Mouse (Mus musculus) stomach, embryonic 16.5 days (tissue): ENCODE measurements at regions not wholly inside any gene's neighbourhood (a gene's known extent, or its start where the extent isn't known, plus 50 kb on each side); places are given as distances from the start of the nearest gene placed in this dataset.

Source experiments
- ATAC-seq: fragments of 200-750 bp; cut with Nextera tagmentation; 2 replicates; pipeline ENCODE4 v1.8.0; 2017; ENCODE audit warnings: moderate number of reproducible peaks, moderate TSS enrichment; ENCODE audit not compliant: insufficient read depth, low FRiP score
- H3K27ac ChIP-seq: fragments of 300-500 bp; sonication (generic); 2 replicates; pipeline ENCODE4 v1.5.1; 2014; ENCODE audit warnings: low read length
- H3K27me3 ChIP-seq: fragments of 300-500 bp; sonication (generic); 2 replicates; pipeline ENCODE4 v1.6.1; 2014; ENCODE audit warnings: low read length, control low read depth, mixed read lengths; ENCODE audit not compliant: control insufficient read depth, insufficient read depth
- H3K36me3 ChIP-seq: fragments of 300-500 bp; sonication (generic); 2 replicates; pipeline ENCODE4 v1.6.1; 2014; ENCODE audit warnings: low read length; ENCODE audit not compliant: control insufficient read depth, insufficient read depth
- H3K4me1 ChIP-seq: fragments of 300-500 bp; sonication (generic); 2 replicates; pipeline ENCODE4 v1.6.1; 2014; ENCODE audit warnings: low read length, control low read depth, mixed read lengths; ENCODE audit not compliant: control insufficient read depth, insufficient read depth
- H3K4me2 ChIP-seq: fragments of 300-500 bp; sonication (generic); 2 replicates; pipeline ENCODE4 v1.6.1; 2014; ENCODE audit warnings: low read depth, low read length, mixed read lengths
- H3K4me3 ChIP-seq: fragments of 300-500 bp; sonication (generic); replicated peaks from 2 replicates; pipeline ENCODE4 v1.5.1; 2014; ENCODE audit warnings: mild to moderate bottlenecking, low read length
- H3K9ac ChIP-seq: fragments of 300-500 bp; sonication (generic); 2 replicates; pipeline ENCODE4 v1.6.1; 2014; ENCODE audit warnings: low read length
- H3K9me3 ChIP-seq: fragments of 300-500 bp; sonication (generic); replicated peaks from 2 replicates; pipeline ENCODE4 v1.6.1; 2016; ENCODE audit warnings: low read length, control low read depth; ENCODE audit not compliant: control insufficient read depth
- WGBS: fragments of 180-500 bp; shearing (Covaris S2); extraction: QIAGEN DNeasy Blood & Tissue Kit; methylation state at CpG from one replicate; pipeline ENCODE4 v1.1.7; 2014; 5-methylcytosine and 5-hydroxymethylcytosine counted together

- H3K27ac ChIP-seq = no peak overlapping the region
- WGBS = 65% methylated on average over 8 of the region's 8 CpGs
These were observed 182.5 kb downstream of the Hhipl2 start for GRCm38 (mm10) chr1:183600466-183600865.

GRCm38 (mm10) chr1:183611966-183612694 lies 194.1 kb downstream of the Hhipl2 start:
- no peak overlapping the region for H3K9ac ChIP-seq
- H3K36me3 ChIP-seq = no peaks in the 10 kb centered on the region
- no peaks in the 10 kb centered on the region for H3K27me3 ChIP-seq
- H3K4me3 ChIP-seq = no peak overlapping the region
- 61% methylated on average over 8 of the region's 8 CpGs for WGBS
- H3K9me3 ChIP-seq = no peaks in the 10 kb centered on the region
- ATAC-seq = peak; percentile 29; the same call in 1 of the 2 replicates
- H3K27ac ChIP-seq = no peak overlapping the region; the same call in 1 of the 2 replicates
- no peak overlapping the region for H3K4me2 ChIP-seq
- H3K4me1 ChIP-seq = no peaks in the 10 kb centered on the region

More at GRCm38 (mm10) chr1:183600466-183600865, 182.5 kb downstream of the Hhipl2 start:
- H3K4me3 ChIP-seq = no peak overlapping the region
- H3K9ac ChIP-seq = no peak overlapping the region
- H3K4me1 ChIP-seq = no peaks in the 10 kb centered on the region
- H3K9me3 ChIP-seq = no peaks in the 10 kb centered on the region
- no peaks in the 10 kb centered on the region for H3K27me3 ChIP-seq
- no peaks in the 10 kb centered on the region for H3K36me3 ChIP-seq
- no peak for ATAC-seq
- no peak overlapping the region for H3K4me2 ChIP-seq

GRCm38 (mm10) chr1:183619451-183620059 lies 201.5 kb downstream of the Hhipl2 start:
- no peaks in the 10 kb centered on the region for H3K9me3 ChIP-seq
- H3K4me3 ChIP-seq = no peak overlapping the region
- no peaks in the 10 kb centered on the region for H3K27me3 ChIP-seq
- no peak for ATAC-seq
- no peak overlapping the region for H3K27ac ChIP-seq
- no peak overlapping the region for H3K9ac ChIP-seq
- no peaks in the 10 kb centered on the region for H3K36me3 ChIP-seq
- H3K4me1 ChIP-seq = no peaks in the 10 kb centered on the region
- WGBS = 73% methylated on average over 9 of the region's 9 CpGs
- H3K4me2 ChIP-seq = no peak overlapping the region

- WGBS = 47% methylated on average over 4 of the region's 4 CpGs
These were observed 204.3 kb downstream of the Hhipl2 start for GRCm38 (mm10) chr1:183622341-183622740.

GRCm38 (mm10) chr1:183624266-183624665 lies 206.3 kb downstream of the Hhipl2 start:
- Histone ChIP-seq H3K4me3 (no peak overlapping the region), H3K36me3 (no peaks in the 10 kb centered on the region), H3K27ac (no peak overlapping the region), H3K27me3 (no peaks in the 10 kb centered on the region), H3K4me1 (no peaks in the 10 kb centered on the region), H3K9ac (no peak overlapping the region), H3K9me3 (no peaks in the 10 kb centered on the region), H3K4me2 (no peak overlapping the region)
- WGBS = 59% methylated on average over 1 of the region's 1 CpGs
- ATAC-seq = no peak

More at GRCm38 (mm10) chr1:183622341-183622740, 204.3 kb downstream of the Hhipl2 start:
- Histone ChIP-seq H3K4me2 (no peak overlapping the region), H3K9me3 (no peaks in the 10 kb centered on the region), H3K9ac (no peak overlapping the region), H3K27ac (no peak overlapping the region), H3K36me3 (no peaks in the 10 kb centered on the region), H3K4me3 (no peak overlapping the region), H3K27me3 (no peaks in the 10 kb centered on the region), H3K4me1 (no peaks in the 10 kb centered on the region)
- ATAC-seq = no peak

GRCm38 (mm10) chr1:183633810-183634209 lies 215.8 kb downstream of the Hhipl2 start:
- Histone ChIP-seq H3K36me3 (no peaks in the 10 kb centered on the region), H3K9ac (no peak overlapping the region), H3K9me3 (no peaks in the 10 kb centered on the region), H3K4me3 (no peak overlapping the region), H3K4me1 (no peaks in the 10 kb centered on the region), H3K4me2 (no peak overlapping the region), H3K27ac (no peak overlapping the region), H3K27me3 (no peaks in the 10 kb centered on the region)
- 83% methylated on average over 6 of the region's 6 CpGs for WGBS
- no peak for ATAC-seq

- Histone ChIP-seq H3K4me2 (no peak overlapping the region), H3K27me3 (no peaks in the 10 kb centered on the region), H3K4me1 (peaks cover 2% of the 10 kb centered on the region; the same call in 1 of the 2 replicates), H3K4me3 (no peak overlapping the region), H3K27ac (no peak overlapping the region), H3K36me3 (no peaks in the 10 kb centered on the region), H3K9ac (no peak overlapping the region), H3K9me3 (no peaks in the 10 kb centered on the region)
- ATAC-seq = no peak
- 82% methylated on average over 1 of the region's 1 CpGs for WGBS
These were observed 216.8 kb downstream of the Hhipl2 start for GRCm38 (mm10) chr1:183634836-183635235.

GRCm38 (mm10) chr1:183637214-183637613 lies 219.2 kb downstream of the Hhipl2 start:
- Histone ChIP-seq H3K4me3 (no peak overlapping the region), H3K27me3 (no peaks in the 10 kb centered on the region), H3K4me2 (no peak overlapping the region), H3K36me3 (no peaks in the 10 kb centered on the region), H3K4me1 (peaks cover 7% of the 10 kb centered on the region; the same call in 1 of the 2 replicates), H3K27ac (no peak overlapping the region), H3K9me3 (no peaks in the 10 kb centered on the region), H3K9ac (no peak overlapping the region)
- ATAC-seq = no peak
- WGBS = 82% methylated on average over 8 of the region's 8 CpGs

GRCm38 (mm10) chr1:183639332-183639731 lies 221.3 kb downstream of the Hhipl2 start:
- Histone ChIP-seq H3K4me1 (peaks cover 11% of the 10 kb centered on the region; the same call in 1 of the 2 replicates), H3K9me3 (no peaks in the 10 kb centered on the region), H3K36me3 (no peaks in the 10 kb centered on the region), H3K27me3 (no peaks in the 10 kb centered on the region), H3K9ac (no peak overlapping the region), H3K4me2 (no peak overlapping the region), H3K4me3 (no peak overlapping the region), H3K27ac (peak overlapping the region; percentile 60)
- no peak; the same call in 1 of the 2 replicates for ATAC-seq
- 26% methylated on average over 7 of the region's 7 CpGs for WGBS
